Mouse (Mus musculus) C2C12 (cell line): Measurements from ENCODE around the gene Gpr182.

Experiments used
- CEBPB ChIP-seq: IDR thresholded peaks from one replicate; pipeline ENCODE4 v1.6.1; 2011; ENCODE audit warnings: low read depth, mild to moderate bottlenecking, control low read depth, moderate library complexity
- CTCF ChIP-seq: IDR thresholded peaks from one replicate; pipeline ENCODE4 v1.5.1; 2011; ENCODE audit not compliant: control insufficient read depth, insufficient read depth, insufficient read length
- FOSL1 ChIP-seq: IDR thresholded peaks from one replicate; pipeline ENCODE4 v1.8.0; 2011; ENCODE audit warnings: mild to moderate bottlenecking, low read length; ENCODE audit not compliant: poor library complexity, insufficient read depth, severe bottlenecking
- MAX ChIP-seq: IDR thresholded peaks from one replicate; pipeline ENCODE4 v1.6.1; 2011; ENCODE audit warnings: mild to moderate bottlenecking, control low read depth
- MYOD1 ChIP-seq: IDR thresholded peaks from one replicate; pipeline ENCODE4 v1.6.1; 2011; ENCODE audit warnings: low read depth; ENCODE audit not compliant: control insufficient read depth, insufficient read length
- USF1 ChIP-seq: IDR thresholded peaks from one replicate; pipeline ENCODE4 v1.6.1; 2011; ENCODE audit warnings: low read depth, mild to moderate bottlenecking, control low read depth, moderate library complexity

- no peak for TF ChIP-seq CTCF
- TF ChIP-seq CEBPB: no peak
- no peak for TF ChIP-seq FOSL1
- TF ChIP-seq MAX: no peak
- no peak for TF ChIP-seq MYOD1
- no peak for TF ChIP-seq USF1
Observed at GRCm38 (mm10) chr10:127759181-127760110, 7.9 kb upstream of the Gpr182 start, which contains the start of the genes Rdh1 and Rdh16f1.
